Mouse (Mus musculus): ENCODE data around the gene Anxa2. TPM values are rescaled to one million over a fixed set of nuclear protein-coding genes. Genes with fewer than 3 reads are reported as not detected.

Anxa2 gene
- 19.3 and 27.3 TPM in 2 replicates for total RNA-seq (2014; fragmentation: Nextera tagmentation)
- 56.9 and 63.3 TPM in 2 replicates for total RNA-seq (2017)
- 5.6 and 7.3 TPM in 2 replicates for polyA plus RNA-seq (2012)

DNA sequence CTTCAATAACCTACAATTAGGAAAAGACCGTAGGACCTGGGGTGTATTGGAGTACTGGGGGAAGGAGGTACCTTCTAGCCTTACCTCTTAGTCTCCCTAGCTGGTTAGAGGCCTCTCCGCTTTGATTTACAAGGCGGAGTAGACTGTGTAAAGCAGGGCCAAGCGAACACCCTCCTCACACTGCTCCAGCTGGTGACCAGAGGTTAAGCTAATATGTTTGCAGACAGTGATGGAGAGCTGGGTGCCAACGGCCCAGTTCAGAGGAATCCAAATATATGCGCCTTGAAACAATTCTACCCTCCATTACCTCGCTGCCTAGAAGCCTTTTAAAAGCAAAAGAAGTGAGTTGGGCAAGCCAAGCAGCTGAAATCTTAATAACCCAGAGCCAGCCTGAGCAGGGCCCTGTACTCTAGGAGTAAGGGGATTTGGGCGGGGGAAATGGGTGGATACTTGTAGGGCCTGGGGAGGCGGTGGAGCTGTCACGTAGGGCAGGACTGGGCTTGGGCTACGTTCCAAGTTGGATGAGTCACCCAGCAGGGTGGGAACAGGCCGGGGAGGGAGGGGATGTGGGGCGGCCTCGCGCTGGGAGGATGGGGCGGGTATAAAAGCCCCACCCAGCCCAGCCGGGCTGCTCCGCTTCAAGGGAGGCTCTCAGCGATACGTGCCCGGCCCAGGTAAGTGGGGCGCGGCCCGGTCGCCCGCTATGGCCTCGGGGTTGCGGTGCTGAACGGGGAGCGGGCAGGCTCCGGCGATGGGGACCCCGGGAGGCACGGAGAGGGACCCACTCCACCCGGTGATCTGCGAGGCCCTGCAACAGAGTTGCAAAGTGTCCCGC, at the start of gene Anxa2:
Gene Anxa2 (plus strand): TSS at position 555 of the 835 bp plus-strand sequence.
- H3K4me3 ChIP-seq (ENCODE audit: low read depth, low read length) = peak within 1 kb of the TSS; percentile 75
- peaks cover 30% of the 10 kb centered on the region for H3K36me3 ChIP-seq (replicated peaks)
- H3K4me1 ChIP-seq (ENCODE audit: insufficient read depth, low read depth, low read length) = peaks cover 66% of the 10 kb centered on the region
- H3K27me3 ChIP-seq (ENCODE audit: insufficient read depth, low read length) = peaks cover 2% of the 10 kb centered on the region; the same call in 1 of the 2 replicates
- DNase-seq (ENCODE audit: low spot score) = peak; percentile 65
- H3K9me3 ChIP-seq (replicated peaks) = no peaks in the 10 kb centered on the region
- TF ChIP-seq GATA1 (IDR thresholded peaks at IDR 0.05; ENCODE audit: borderline replicate concordance, low read length) (no peak), TAL1 (conservative IDR thresholded peaks at IDR 0.05; ENCODE audit: low read depth, low read length) (no peak), CTCF (IDR thresholded peaks at IDR 0.05; ENCODE audit: low read depth, low read length) (no peak), POLR2AphosphoS5 (IDR thresholded peaks at IDR 0.05; ENCODE audit: insufficient replicate concordance, low read depth, low read length) (no peak), GATA2 (IDR thresholded peaks at IDR 0.05; ENCODE audit: borderline replicate concordance, low read depth, low read length) (no peak)
- peak; percentile 54 for ATAC-seq (ENCODE audit: extremely low read depth, insufficient number of reproducible peaks, low FRiP score, poor library complexity, severe bottlenecking)

DNA sequence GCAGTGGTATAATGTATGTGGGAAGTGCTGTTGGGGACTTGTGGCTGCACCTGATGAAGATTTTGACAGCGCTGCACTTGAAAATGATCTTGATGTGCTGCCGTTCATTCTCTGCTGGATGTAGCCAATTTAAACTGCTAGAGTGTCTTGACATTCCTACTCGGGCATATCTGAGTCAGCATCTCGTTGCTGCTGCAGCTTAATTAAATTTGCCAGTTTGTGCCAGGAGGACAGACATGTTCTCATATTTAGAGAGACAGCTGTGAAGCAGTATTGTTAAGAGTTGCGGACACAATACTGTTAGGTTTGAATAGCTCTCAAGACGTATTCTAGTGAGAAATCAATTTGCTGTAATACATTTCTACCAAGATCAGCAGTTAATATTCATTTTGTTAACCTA, 48.7 kb upstream of the Anxa2 start:
- Histone ChIP-seq H3K27me3 (ENCODE audit: insufficient read depth, low read length) (no peaks in the 10 kb centered on the region), H3K4me3 (ENCODE audit: low read depth, low read length) (no peak overlapping the region), H3K36me3 (replicated peaks) (peaks cover 47% of the 10 kb centered on the region), H3K9me3 (replicated peaks) (no peaks in the 10 kb centered on the region), H3K4me1 (ENCODE audit: insufficient read depth, low read depth, low read length) (no peaks in the 10 kb centered on the region; the same call in 1 of the 2 replicates)
- ATAC-seq (ENCODE audit: extremely low read depth, insufficient number of reproducible peaks, low FRiP score, poor library complexity, severe bottlenecking) = no peak
- TF ChIP-seq GATA2 (IDR thresholded peaks at IDR 0.05; ENCODE audit: borderline replicate concordance, low read depth, low read length) (no peak), TAL1 (conservative IDR thresholded peaks at IDR 0.05; ENCODE audit: low read depth, low read length) (no peak), GATA1 (IDR thresholded peaks at IDR 0.05; ENCODE audit: borderline replicate concordance, low read length) (no peak), CTCF (IDR thresholded peaks at IDR 0.05; ENCODE audit: low read depth, low read length) (no peak), POLR2AphosphoS5 (IDR thresholded peaks at IDR 0.05; ENCODE audit: insufficient replicate concordance, low read depth, low read length) (no peak)
- no peak for DNase-seq (ENCODE audit: low spot score)

DNA sequence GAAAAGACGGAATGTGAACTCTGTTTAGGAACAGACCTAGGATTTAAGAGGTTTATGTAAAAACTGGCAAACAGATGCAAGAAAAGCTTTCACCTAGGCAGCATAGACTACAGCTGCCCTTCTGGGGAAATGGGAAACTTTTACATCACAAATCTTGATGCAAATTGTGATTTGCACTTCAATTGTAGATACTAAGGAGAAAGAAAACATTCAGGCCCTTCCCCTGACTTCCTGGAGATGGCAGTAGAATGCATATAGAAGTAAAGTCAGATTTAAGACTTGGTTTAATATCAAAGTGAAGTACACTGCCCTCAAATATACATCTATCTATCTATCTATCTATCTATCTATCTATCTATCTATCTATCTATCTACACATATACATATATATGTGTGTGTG, 33.9 kb upstream of the Anxa2 start:
- ATAC-seq (ENCODE audit: extremely low read depth, insufficient number of reproducible peaks, low FRiP score, poor library complexity, severe bottlenecking) (no peak), DNase-seq (ENCODE audit: low spot score) (no peak)
- TF ChIP-seq TAL1 (conservative IDR thresholded peaks at IDR 0.05; ENCODE audit: low read depth, low read length) = no peak
- TF ChIP-seq CTCF (IDR thresholded peaks at IDR 0.05; ENCODE audit: low read depth, low read length) = no peak
- no peak for TF ChIP-seq GATA2 (IDR thresholded peaks at IDR 0.05; ENCODE audit: borderline replicate concordance, low read depth, low read length)
- TF ChIP-seq POLR2AphosphoS5 (IDR thresholded peaks at IDR 0.05; ENCODE audit: insufficient replicate concordance, low read depth, low read length) = no peak
- no peak for TF ChIP-seq GATA1 (IDR thresholded peaks at IDR 0.05; ENCODE audit: borderline replicate concordance, low read length)
- Histone ChIP-seq H3K4me3 (ENCODE audit: low read depth, low read length) (no peak overlapping the region), H3K27me3 (ENCODE audit: insufficient read depth, low read length) (no peaks in the 10 kb centered on the region), H3K9me3 (replicated peaks) (no peaks in the 10 kb centered on the region), H3K36me3 (replicated peaks) (peaks cover 87% of the 10 kb centered on the region), H3K4me1 (ENCODE audit: insufficient read depth, low read depth, low read length) (no peaks in the 10 kb centered on the region)

DNA sequence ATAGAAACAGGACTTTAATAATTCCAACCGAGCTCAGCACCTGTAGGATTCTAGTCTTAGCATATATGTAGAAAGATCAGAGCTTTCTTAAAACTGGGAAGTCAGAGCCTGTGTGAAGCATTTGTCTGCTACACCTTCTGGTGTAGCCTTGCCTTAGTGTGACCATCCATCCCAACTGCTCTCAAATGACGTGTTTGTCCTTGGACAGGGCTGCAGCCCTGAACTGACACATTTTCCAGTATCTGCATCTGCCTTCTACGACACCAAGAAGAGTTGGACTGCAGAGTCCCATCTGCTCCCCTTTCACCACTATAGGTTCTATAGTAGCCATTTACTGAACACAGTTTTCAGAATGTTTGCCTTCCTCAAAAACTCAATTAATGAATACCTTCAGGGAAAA, 22.9 kb upstream of the Anxa2 start:
- Histone ChIP-seq H3K36me3 (replicated peaks) (peaks cover 76% of the 10 kb centered on the region), H3K4me1 (ENCODE audit: insufficient read depth, low read depth, low read length) (no peaks in the 10 kb centered on the region), H3K9me3 (replicated peaks) (no peaks in the 10 kb centered on the region), H3K27me3 (ENCODE audit: insufficient read depth, low read length) (no peaks in the 10 kb centered on the region), H3K4me3 (ENCODE audit: low read depth, low read length) (no peak overlapping the region)
- DNase-seq (ENCODE audit: low spot score) = no peak
- ATAC-seq (ENCODE audit: extremely low read depth, insufficient number of reproducible peaks, low FRiP score, poor library complexity, severe bottlenecking) = no peak
- TF ChIP-seq GATA2 (IDR thresholded peaks at IDR 0.05; ENCODE audit: borderline replicate concordance, low read depth, low read length) (no peak), GATA1 (IDR thresholded peaks at IDR 0.05; ENCODE audit: borderline replicate concordance, low read length) (no peak), CTCF (IDR thresholded peaks at IDR 0.05; ENCODE audit: low read depth, low read length) (no peak), TAL1 (conservative IDR thresholded peaks at IDR 0.05; ENCODE audit: low read depth, low read length) (no peak), POLR2AphosphoS5 (IDR thresholded peaks at IDR 0.05; ENCODE audit: insufficient replicate concordance, low read depth, low read length) (no peak)

DNA sequence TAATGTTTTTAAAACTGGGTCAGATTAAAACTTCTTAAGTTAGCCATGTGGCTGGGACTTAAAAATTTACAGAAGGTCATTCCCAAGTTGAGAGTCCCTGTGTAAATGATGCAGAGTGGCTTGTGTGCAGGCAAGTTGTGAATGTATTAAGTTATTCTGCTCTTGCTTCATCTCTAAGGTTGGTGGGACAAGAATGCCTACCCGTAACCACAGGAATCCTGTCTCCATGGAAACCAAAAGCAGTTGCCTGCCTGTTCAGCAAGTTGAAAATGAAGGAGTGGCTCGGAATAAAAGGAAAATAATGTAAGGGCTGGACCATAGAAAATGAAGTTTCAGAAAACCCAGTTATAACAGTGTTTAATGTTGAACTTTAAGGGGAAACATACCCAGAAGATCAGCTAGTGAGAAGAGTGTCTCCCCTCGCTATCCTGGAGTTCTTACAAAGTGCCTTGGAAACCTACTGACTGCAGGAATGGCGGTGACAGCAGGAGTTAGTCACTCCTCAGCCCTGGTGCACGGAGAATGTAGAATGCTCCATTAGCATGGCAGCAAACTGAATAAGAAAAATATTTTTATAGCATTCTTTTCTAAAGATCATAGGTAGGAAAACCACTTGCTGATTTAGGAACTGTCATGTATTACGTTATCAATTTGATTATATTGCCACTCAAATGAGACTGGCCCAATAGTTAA, 21.4 kb upstream of the Anxa2 start:
- no peaks in the 10 kb centered on the region for H3K9me3 ChIP-seq (replicated peaks)
- no peak overlapping the region for H3K4me3 ChIP-seq (ENCODE audit: low read depth, low read length)

DNA sequence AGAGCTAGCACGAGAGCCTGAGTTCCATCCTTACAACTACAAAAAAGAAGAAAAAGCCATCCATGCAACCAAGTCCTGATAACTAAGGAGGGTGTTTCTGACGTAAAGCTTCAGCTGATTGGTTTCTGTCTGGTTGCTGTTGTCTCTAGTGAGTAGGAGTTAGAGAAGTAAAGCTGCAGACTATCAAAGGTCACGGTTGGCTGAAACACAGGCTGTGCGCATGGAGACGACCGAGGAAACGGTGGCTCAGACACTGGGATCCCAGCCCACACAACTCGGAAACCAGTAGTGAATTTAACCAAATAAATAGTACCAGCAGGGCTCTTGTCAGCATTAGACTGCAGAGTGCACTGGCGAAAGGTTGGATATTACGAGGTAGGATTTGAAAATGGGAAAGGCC, 18.2 kb upstream of the Anxa2 start:
- TF ChIP-seq GATA1 (IDR thresholded peaks at IDR 0.05; ENCODE audit: borderline replicate concordance, low read length) (no peak), CTCF (IDR thresholded peaks at IDR 0.05; ENCODE audit: low read depth, low read length) (no peak), POLR2AphosphoS5 (IDR thresholded peaks at IDR 0.05; ENCODE audit: insufficient replicate concordance, low read depth, low read length) (no peak), TAL1 (conservative IDR thresholded peaks at IDR 0.05; ENCODE audit: low read depth, low read length) (no peak), GATA2 (IDR thresholded peaks at IDR 0.05; ENCODE audit: borderline replicate concordance, low read depth, low read length) (no peak)
- H3K4me1 ChIP-seq (ENCODE audit: insufficient read depth, low read depth, low read length) = peaks cover 3% of the 10 kb centered on the region; the same call in 1 of the 2 replicates
- no peaks in the 10 kb centered on the region for H3K27me3 ChIP-seq (ENCODE audit: insufficient read depth, low read length)
- peaks cover 40% of the 10 kb centered on the region for H3K36me3 ChIP-seq (replicated peaks)
- H3K4me3 ChIP-seq (ENCODE audit: low read depth, low read length) = no peak overlapping the region
- no peaks in the 10 kb centered on the region for H3K9me3 ChIP-seq (replicated peaks)
- ATAC-seq (ENCODE audit: extremely low read depth, insufficient number of reproducible peaks, low FRiP score, poor library complexity, severe bottlenecking) = no peak
- DNase-seq (ENCODE audit: low spot score) = no peak

More for the DNA sequence above, 21.4 kb upstream of the Anxa2 start:
- Histone ChIP-seq H3K27me3 (ENCODE audit: insufficient read depth, low read length) (no peaks in the 10 kb centered on the region), H3K36me3 (replicated peaks) (peaks cover 66% of the 10 kb centered on the region), H3K4me1 (ENCODE audit: insufficient read depth, low read depth, low read length) (no peaks in the 10 kb centered on the region)
- ATAC-seq (ENCODE audit: extremely low read depth, insufficient number of reproducible peaks, low FRiP score, poor library complexity, severe bottlenecking) (no peak), DNase-seq (ENCODE audit: low spot score) (no peak)
- no peak for TF ChIP-seq POLR2AphosphoS5 (IDR thresholded peaks at IDR 0.05; ENCODE audit: insufficient replicate concordance, low read depth, low read length)
- TF ChIP-seq CTCF (IDR thresholded peaks at IDR 0.05; ENCODE audit: low read depth, low read length) = no peak
- no peak for TF ChIP-seq TAL1 (conservative IDR thresholded peaks at IDR 0.05; ENCODE audit: low read depth, low read length)
- no peak for TF ChIP-seq GATA2 (IDR thresholded peaks at IDR 0.05; ENCODE audit: borderline replicate concordance, low read depth, low read length)
- TF ChIP-seq GATA1 (IDR thresholded peaks at IDR 0.05; ENCODE audit: borderline replicate concordance, low read length) = no peak

All from G1E (cell line).